In the genomic region with DNA sequence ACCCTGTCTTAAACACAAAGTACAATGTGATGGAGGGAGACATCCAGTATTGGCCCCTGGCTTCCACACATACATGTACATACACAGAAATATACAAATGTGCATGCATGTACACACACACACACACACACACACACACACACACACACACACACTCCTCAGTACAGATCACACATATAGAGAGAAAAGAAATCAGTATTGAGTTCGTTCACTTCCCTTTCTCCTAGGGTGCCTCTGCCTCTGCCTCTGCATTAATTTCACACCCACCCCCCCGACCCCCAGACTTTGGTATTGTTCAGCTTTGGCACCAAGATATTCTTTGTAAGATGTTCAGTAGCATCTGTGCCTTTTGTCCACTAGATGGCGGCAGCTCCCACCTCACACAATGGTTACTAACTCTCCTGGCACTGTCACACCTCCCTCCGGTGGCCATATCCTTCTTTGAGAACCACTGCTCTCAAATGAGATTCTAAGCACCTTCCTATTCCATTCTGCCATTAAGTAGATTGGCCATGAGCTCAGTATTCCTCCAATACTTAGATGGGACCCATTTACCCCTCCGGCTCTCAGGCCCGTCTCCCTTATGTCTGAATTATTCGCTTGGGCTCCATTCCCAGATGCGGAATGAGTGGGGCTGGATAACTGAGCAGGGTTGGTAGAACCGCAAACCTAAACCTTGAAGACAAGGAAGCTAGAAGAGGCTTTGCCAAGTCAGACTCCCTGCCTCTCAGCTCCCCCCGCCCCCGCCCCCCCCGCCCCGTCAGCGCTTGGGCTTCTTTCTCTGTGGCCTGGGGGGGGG, we compare ENCODE assay signal across 8 mouse cellular contexts. TPM values are rescaled to one million over a fixed set of nuclear protein-coding genes. Genes with fewer than 3 reads are reported as not detected.
DNase-seq lines count a peak whose midpoint lies in the region; ATAC-seq lines count a peak whose summit lies in the region.

No protein-coding gene starts in this region.

- H3K27ac ChIP-seq in heart, embryonic 11.5 days (ENCODE audit: low read depth, low read length): no peak overlapping the region
- H3K27ac ChIP-seq in hindbrain, embryonic 16.5 days (ENCODE audit: low read depth, low read length): no peak overlapping the region
- H3K27ac ChIP-seq in midbrain, embryonic 13.5 days: no peak overlapping the region
- H3K27ac ChIP-seq in stomach, embryonic 14.5 days (ENCODE audit: low read length): no peak overlapping the region

- DNase-seq in heart, adult 8-10 months (ENCODE audit: low spot score): peak; percentile 10
- DNase-seq in adrenal gland, adult 2 months: peak; percentile 19
- DNase-seq in embryo, embryonic 9.5 days (ENCODE audit: extremely low spot score): peak; percentile 56
- DNase-seq in layer of hippocampus, postnatal 36 days: peak; percentile 24 to 48

- H3K4me3 ChIP-seq in heart, embryonic 11.5 days (ENCODE audit: low read depth, low read length): no peak overlapping the region
- no peak overlapping the region for H3K4me3 ChIP-seq in hindbrain, embryonic 16.5 days (ENCODE audit: low read length)
- H3K4me3 ChIP-seq in midbrain, embryonic 13.5 days (replicated peaks): no peak overlapping the region
- no peak overlapping the region for H3K4me3 ChIP-seq in stomach, embryonic 14.5 days (ENCODE audit: low read depth, low read length)

- no peaks in the 10 kb centered on the region for H3K4me1 ChIP-seq in heart, embryonic 11.5 days (ENCODE audit: control insufficient read depth, insufficient read depth, low read length)
- H3K4me1 ChIP-seq in hindbrain, embryonic 16.5 days (ENCODE audit: control insufficient read depth, insufficient read depth, low read depth, low read length): no peaks in the 10 kb centered on the region
- H3K4me1 ChIP-seq in midbrain, embryonic 13.5 days (replicated peaks): no peaks in the 10 kb centered on the region
- no peaks in the 10 kb centered on the region for H3K4me1 ChIP-seq in stomach, embryonic 14.5 days (ENCODE audit: control insufficient read depth, insufficient read depth, low read length)

- H3K9me3 ChIP-seq in heart, embryonic 11.5 days (replicated peaks; ENCODE audit: control insufficient read depth, low read length): no peaks in the 10 kb centered on the region; the same call in 1 of the 2 replicates
- no peaks in the 10 kb centered on the region for H3K9me3 ChIP-seq in hindbrain, embryonic 16.5 days (ENCODE audit: control insufficient read depth, low read length)
- H3K9me3 ChIP-seq in midbrain, embryonic 13.5 days: peaks cover 3% of the 10 kb centered on the region; the same call in 1 of the 2 replicates
- H3K9me3 ChIP-seq in stomach, embryonic 14.5 days (ENCODE audit: control insufficient read depth, low read depth, low read length): no peaks in the 10 kb centered on the region

- H3K27me3 ChIP-seq in heart, embryonic 11.5 days (ENCODE audit: control insufficient read depth, insufficient read depth, low read length): no peaks in the 10 kb centered on the region
- H3K27me3 ChIP-seq in hindbrain, embryonic 16.5 days (replicated peaks; ENCODE audit: control insufficient read depth, insufficient read depth, low read length): no peaks in the 10 kb centered on the region
- no peaks in the 10 kb centered on the region for H3K27me3 ChIP-seq in midbrain, embryonic 13.5 days
- H3K27me3 ChIP-seq in stomach, embryonic 14.5 days (ENCODE audit: control insufficient read depth, insufficient read depth, low read length): no peaks in the 10 kb centered on the region

- WGBS in heart, embryonic 11.5 days (ENCODE audit: insufficient replicate concordance): 67% methylated on average over 14 of the region's 14 CpGs
- WGBS in hindbrain, embryonic 16.5 days: 64% methylated on average over 14 of the region's 14 CpGs
- WGBS in midbrain, embryonic 13.5 days: 72% methylated on average over 14 of the region's 14 CpGs
- 74% methylated on average over 14 of the region's 14 CpGs for WGBS in stomach, embryonic 14.5 days

- no peak overlapping the region for H3K9ac ChIP-seq in heart, embryonic 11.5 days (ENCODE audit: low read depth, low read length)
- H3K9ac ChIP-seq in hindbrain, embryonic 16.5 days (ENCODE audit: low read depth, low read length): no peak overlapping the region
- no peak overlapping the region for H3K9ac ChIP-seq in midbrain, embryonic 13.5 days (replicated peaks)
- H3K9ac ChIP-seq in stomach, embryonic 14.5 days (replicated peaks; ENCODE audit: low read depth, low read length): no peak overlapping the region

- ATAC-seq in heart, embryonic 11.5 days (replicated peaks; ENCODE audit: insufficient number of reproducible peaks, low FRiP score, low TSS enrichment): no peak
- 0 out of 2 replicates have a peak, but pooled peaks have one; percentile 70 for ATAC-seq in hindbrain, embryonic 16.5 days
- ATAC-seq in midbrain, embryonic 13.5 days: peak; percentile 58
- ATAC-seq in stomach, embryonic 14.5 days (ENCODE audit: insufficient number of reproducible peaks, insufficient read depth, low FRiP score, low read depth): 0 out of 2 replicates have a peak, but pooled peaks have one; percentile 46

- no peaks in the 10 kb centered on the region for H3K36me3 ChIP-seq in heart, embryonic 11.5 days (ENCODE audit: control insufficient read depth, insufficient read depth, low read length)
- H3K36me3 ChIP-seq in hindbrain, embryonic 16.5 days (ENCODE audit: control insufficient read depth, insufficient read depth, low read length): no peaks in the 10 kb centered on the region
- H3K36me3 ChIP-seq in midbrain, embryonic 13.5 days: no peaks in the 10 kb centered on the region
- H3K36me3 ChIP-seq in stomach, embryonic 14.5 days (ENCODE audit: control insufficient read depth, insufficient read depth, low read length): no peaks in the 10 kb centered on the region

- H3K4me2 ChIP-seq in heart, embryonic 11.5 days: no peak overlapping the region
- no peak overlapping the region for H3K4me2 ChIP-seq in hindbrain, embryonic 16.5 days (ENCODE audit: low read length)
- no peak overlapping the region for H3K4me2 ChIP-seq in midbrain, embryonic 13.5 days (replicated peaks)
- no peak overlapping the region for H3K4me2 ChIP-seq in stomach, embryonic 14.5 days (replicated peaks; ENCODE audit: low read depth, low read length)

RNA-seq across cellular contexts. Expression of a gene that starts 47.2 kb away (rescaled TPM):
- 1 to 10 TPM; 2.1 to 2.8 (median 2.2) TPM for total RNA-seq in heart, adult 8-10 months (2022)
- polyA plus RNA-seq in heart, embryonic 11.5 days (2014; fragmentation: Nextera tagmentation; extraction: Ambion mirVana): 0.37 and 0.45 TPM in 2 replicates
- total RNA-seq in adrenal gland, adult 2 months (2021): 1 to 10 TPM; 2.3 to 2.7 TPM
- polyA plus RNA-seq in adrenal gland, adult 2 months (2012; rRNA removed): 1.7 TPM in 2 replicates
- polyA plus RNA-seq in hindbrain, embryonic 16.5 days (2015; fragmentation: Nextera tagmentation; extraction: Ambion mirVana): 2.3 and 2.9 TPM in 2 replicates
- 1 to 10 TPM; 4.1 to 4.2 TPM for total RNA-seq in layer of hippocampus, postnatal 36 days (2021)
- 0.78 and 1.0 TPM in 2 replicates for polyA plus RNA-seq in midbrain, embryonic 13.5 days (2015; fragmentation: Nextera tagmentation; extraction: Ambion mirVana)
- polyA plus RNA-seq in stomach, embryonic 14.5 days (2014; fragmentation: Nextera tagmentation; extraction: Ambion mirVana): 4.0 and 4.1 TPM in 2 replicates
